Mouse (Mus musculus): ENCODE measurements around the gene Vopp1. TPM values are rescaled to one million over a fixed set of nuclear protein-coding genes. Genes with fewer than 3 reads are reported as not detected.
A peak's percentile ranks its signal among the peaks of the same experiment; 100 is the strongest.

The Vopp1 gene
- polyA plus RNA-seq, 1 experiment from 2014 or later, result 45.4 TPM

- 84% methylated on average over 3 of the region's 3 CpGs for WGBS
- no peak overlapping the region for H3K9ac ChIP-seq
- no peaks in the 10 kb centered on the region for H3K4me1 ChIP-seq
- no peak overlapping the region for H3K4me2 ChIP-seq
- H3K36me3 ChIP-seq, result no peaks in the 10 kb centered on the region
- no peaks in the 10 kb centered on the region for H3K27me3 ChIP-seq (replicated peaks)
- no peaks in the 10 kb centered on the region for H3K9me3 ChIP-seq
- ATAC-seq (ENCODE audit: insufficient read depth, low FRiP score, low read depth), result no peak
- no peak overlapping the region for H3K4me3 ChIP-seq (replicated peaks)
- H3K27ac ChIP-seq, result no peak overlapping the region
Measured at GRCm38 (mm10) chr6:57780359-57780758, 44.6 kb downstream of the Vopp1 start.

DNA sequence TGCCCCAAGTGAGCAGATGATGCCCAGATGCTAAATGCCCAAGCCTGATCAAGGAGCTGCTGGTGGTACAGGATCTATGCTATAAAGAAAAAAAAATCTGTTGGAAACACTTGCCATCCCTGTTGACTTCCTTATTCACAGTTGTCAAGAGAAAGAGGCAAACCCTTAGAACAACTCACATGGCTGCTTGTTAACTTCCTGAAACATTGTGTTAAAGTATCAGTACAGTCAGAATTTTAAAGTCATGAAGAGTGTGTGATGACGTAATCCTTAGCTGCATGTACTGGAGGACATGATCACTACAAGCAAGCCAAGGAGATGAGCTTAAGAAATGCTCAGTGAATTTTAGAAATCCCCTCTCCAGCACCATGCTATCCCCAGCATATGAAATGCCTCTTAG is 51.2 kb downstream of the Vopp1 start:
- Histone ChIP-seq H3K9me3 (no peaks in the 10 kb centered on the region), H3K4me3 (replicated peaks) (no peak overlapping the region), H3K36me3 (0 out of 2 replicates have a peak, but pooled peaks cover 6% of the 10 kb centered on the region), H3K27ac (no peak overlapping the region), H3K4me2 (no peak overlapping the region), H3K9ac (no peak overlapping the region), H3K4me1 (no peaks in the 10 kb centered on the region), H3K27me3 (replicated peaks) (no peaks in the 10 kb centered on the region)
- 90% methylated on average over 1 of the region's 1 CpGs for WGBS
- no peak for ATAC-seq (ENCODE audit: insufficient read depth, low FRiP score, low read depth)

DNA sequence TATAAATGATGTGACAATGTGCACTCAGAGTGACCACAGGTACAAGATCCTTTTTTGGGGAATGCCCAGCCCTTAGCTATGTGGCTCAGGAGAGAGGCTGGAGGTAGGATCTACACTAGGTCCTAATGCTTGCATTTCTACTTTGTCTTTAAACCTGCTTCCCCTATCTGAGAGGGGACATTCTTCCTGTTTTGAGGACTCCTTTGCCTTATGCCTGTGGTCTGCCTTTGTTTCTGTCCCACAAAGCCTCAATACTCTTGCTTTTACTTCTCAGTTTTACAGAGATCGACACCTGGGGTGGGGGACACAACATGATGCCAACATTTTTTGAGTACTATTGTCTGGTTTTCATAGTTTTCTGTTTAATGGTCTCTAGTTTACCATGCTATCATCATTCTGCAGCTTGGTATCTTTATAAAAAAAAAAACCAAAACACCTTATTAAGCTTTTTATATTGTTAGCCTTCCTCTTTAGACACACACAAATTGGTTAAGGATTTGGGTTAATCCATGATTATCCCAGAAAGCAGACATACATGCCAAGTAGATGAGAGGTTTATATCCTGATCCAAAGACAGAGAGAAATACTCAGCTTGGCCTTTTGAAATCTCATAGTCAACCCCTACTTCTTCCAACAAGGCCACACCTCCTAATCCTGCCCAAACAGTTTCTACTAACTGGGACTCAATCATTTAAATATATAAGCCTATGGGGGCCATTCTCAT is 54.3 kb downstream of the Vopp1 start:
- H3K27ac ChIP-seq, result no peak overlapping the region
- H3K27me3 ChIP-seq (replicated peaks), result no peaks in the 10 kb centered on the region
- H3K9me3 ChIP-seq, result no peaks in the 10 kb centered on the region
- 88% methylated on average over 1 of the region's 1 CpGs for WGBS
- no peak overlapping the region for H3K4me2 ChIP-seq
- no peak overlapping the region for H3K4me3 ChIP-seq (replicated peaks)
- no peak for ATAC-seq (ENCODE audit: insufficient read depth, low FRiP score, low read depth)
- no peaks in the 10 kb centered on the region for H3K4me1 ChIP-seq
- 0 out of 2 replicates have a peak, but pooled peaks cover 6% of the 10 kb centered on the region for H3K36me3 ChIP-seq
- H3K9ac ChIP-seq, result no peak overlapping the region

GRCm38 (mm10) chr6:57768948-57769525 is 55.9 kb downstream of the Vopp1 start:
- Histone ChIP-seq H3K4me3 (replicated peaks) (no peak overlapping the region), H3K27me3 (replicated peaks) (no peaks in the 10 kb centered on the region), H3K4me1 (no peaks in the 10 kb centered on the region), H3K9ac (no peak overlapping the region), H3K27ac (no peak overlapping the region), H3K4me2 (no peak overlapping the region), H3K9me3 (no peaks in the 10 kb centered on the region), H3K36me3 (0 out of 2 replicates have a peak, but pooled peaks cover 6% of the 10 kb centered on the region)
- ATAC-seq (ENCODE audit: insufficient read depth, low FRiP score, low read depth), result no peak
- 60% methylated on average over 7 of the region's 7 CpGs for WGBS

DNA sequence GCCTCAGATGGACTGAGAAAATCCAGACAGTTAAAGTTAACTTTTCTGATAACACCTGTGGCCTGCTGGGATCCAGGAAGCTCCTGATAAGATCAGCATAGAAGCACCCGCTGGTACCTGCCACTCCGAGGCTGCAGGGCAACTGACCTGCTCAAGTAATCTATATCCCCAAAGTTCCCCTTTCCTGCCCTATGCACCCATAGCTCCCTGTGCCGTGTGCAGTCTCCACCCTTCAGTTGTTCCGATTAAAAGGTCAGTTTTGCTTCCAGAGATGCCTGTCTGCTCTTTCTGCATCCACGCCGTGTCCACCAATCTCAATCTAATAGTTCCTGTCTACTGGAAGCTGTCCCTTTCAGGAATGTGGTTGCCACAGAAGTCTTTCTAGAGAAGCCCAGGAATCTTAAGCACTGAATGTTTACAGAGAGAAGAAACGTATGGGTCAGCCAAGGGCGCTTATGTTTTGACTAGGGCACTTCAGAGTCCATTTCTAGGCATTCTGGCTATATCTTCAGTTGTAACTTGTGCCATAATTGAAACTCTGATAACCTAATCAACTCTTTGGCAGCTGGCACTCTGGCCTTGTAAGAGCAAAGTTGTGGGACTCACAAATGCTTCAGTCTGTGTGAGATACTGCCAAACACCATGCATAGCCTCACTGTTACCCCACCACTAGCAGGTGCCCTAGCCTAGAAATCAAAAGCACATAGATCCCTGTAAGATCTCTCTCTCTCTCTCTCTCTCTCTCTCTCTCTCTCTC is 57.7 kb downstream of the Vopp1 start:
- H3K9ac ChIP-seq, result no peak overlapping the region
- no peaks in the 10 kb centered on the region for H3K9me3 ChIP-seq
- 35% methylated on average over 8 of the region's 8 CpGs for WGBS
- peak; percentile 72; the same call in 1 of the 2 replicates for ATAC-seq (ENCODE audit: insufficient read depth, low FRiP score, low read depth)
- H3K4me1 ChIP-seq, result no peaks in the 10 kb centered on the region
- no peak overlapping the region for H3K4me2 ChIP-seq
- H3K36me3 ChIP-seq, result no peaks in the 10 kb centered on the region
- no peaks in the 10 kb centered on the region for H3K27me3 ChIP-seq (replicated peaks)
- H3K27ac ChIP-seq, result no peak overlapping the region
- no peak overlapping the region for H3K4me3 ChIP-seq (replicated peaks)

GRCm38 (mm10) chr6:57766287-57766686 is 58.7 kb downstream of the Vopp1 start:
- H3K4me2 ChIP-seq, result no peak overlapping the region
- H3K27me3 ChIP-seq (replicated peaks), result no peaks in the 10 kb centered on the region
- no peaks in the 10 kb centered on the region for H3K4me1 ChIP-seq
- WGBS, result 68% methylated on average over 1 of the region's 1 CpGs
- ATAC-seq (ENCODE audit: insufficient read depth, low FRiP score, low read depth), result peak; percentile 87
- H3K36me3 ChIP-seq, result no peaks in the 10 kb centered on the region
- no peak overlapping the region for H3K27ac ChIP-seq
- H3K4me3 ChIP-seq (replicated peaks), result no peak overlapping the region
- H3K9ac ChIP-seq, result no peak overlapping the region
- H3K9me3 ChIP-seq, result no peaks in the 10 kb centered on the region

GRCm38 (mm10) chr6:57765095-57765878 is 59.7 kb downstream of the Vopp1 start:
- Histone ChIP-seq H3K4me3 (replicated peaks) (no peak overlapping the region), H3K9ac (no peak overlapping the region), H3K9me3 (no peaks in the 10 kb centered on the region), H3K27ac (no peak overlapping the region), H3K36me3 (no peaks in the 10 kb centered on the region), H3K4me1 (no peaks in the 10 kb centered on the region), H3K27me3 (replicated peaks) (no peaks in the 10 kb centered on the region), H3K4me2 (no peak overlapping the region)
- ATAC-seq (ENCODE audit: insufficient read depth, low FRiP score, low read depth), result no peak
- 46% methylated on average over 3 of the region's 3 CpGs for WGBS

- no peak overlapping the region for H3K9ac ChIP-seq
- H3K4me3 ChIP-seq (replicated peaks), result no peak overlapping the region
- no peak for ATAC-seq (ENCODE audit: insufficient read depth, low FRiP score, low read depth)
- no peaks in the 10 kb centered on the region for H3K36me3 ChIP-seq
- H3K27me3 ChIP-seq (replicated peaks), result no peaks in the 10 kb centered on the region
- H3K4me1 ChIP-seq, result no peaks in the 10 kb centered on the region
- no peak overlapping the region for H3K27ac ChIP-seq
- no peak overlapping the region for H3K4me2 ChIP-seq
- no peaks in the 10 kb centered on the region for H3K9me3 ChIP-seq
Measured at GRCm38 (mm10) chr6:57763054-57763453, 61.9 kb downstream of the Vopp1 start.

DNA sequence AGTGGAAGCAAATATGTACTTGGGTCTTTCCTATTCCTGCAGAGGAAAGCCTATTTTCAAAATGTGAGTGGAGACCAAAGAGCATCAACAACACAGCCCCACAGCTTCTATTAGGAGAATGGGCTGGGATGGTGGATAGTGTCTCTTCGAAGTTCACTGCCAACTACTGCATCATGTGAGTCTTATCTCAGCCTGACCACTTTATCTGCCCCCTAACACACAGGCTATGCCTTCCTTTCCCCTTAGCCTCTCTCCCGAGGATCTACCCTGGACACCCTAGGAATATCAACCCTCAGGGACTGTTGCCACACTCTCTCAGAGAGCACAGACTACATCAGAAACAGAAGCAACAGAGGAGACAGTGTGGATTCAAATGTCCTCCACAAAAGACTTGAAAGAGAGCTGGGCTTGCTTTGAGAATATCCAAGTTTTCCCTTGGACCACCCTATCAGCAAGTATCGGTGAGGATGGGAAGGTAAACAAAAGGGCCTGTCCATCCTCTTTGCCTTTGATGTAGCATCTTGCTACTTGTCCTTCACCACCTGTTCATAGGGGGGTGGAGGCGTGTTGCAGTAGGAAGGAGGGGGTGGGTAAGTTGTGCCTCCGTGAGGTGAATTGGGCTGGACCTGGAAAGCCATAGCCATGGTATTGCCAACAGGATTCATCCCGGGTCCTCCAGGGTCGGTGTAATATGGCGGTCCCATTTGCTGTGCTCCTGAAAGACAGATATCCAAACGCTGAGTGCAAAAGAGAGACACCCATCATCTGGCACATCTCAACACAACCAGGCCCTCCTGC is 70.8 kb downstream of the Vopp1 start:
- 92% methylated on average over 9 of the region's 9 CpGs for WGBS
- H3K4me3 ChIP-seq (replicated peaks), result no peak overlapping the region
- no peak overlapping the region for H3K4me2 ChIP-seq
- H3K4me1 ChIP-seq, result no peaks in the 10 kb centered on the region
- H3K9me3 ChIP-seq, result no peaks in the 10 kb centered on the region
- no peaks in the 10 kb centered on the region for H3K27me3 ChIP-seq (replicated peaks)
- no peak overlapping the region for H3K27ac ChIP-seq
- H3K36me3 ChIP-seq, result 0 out of 2 replicates have a peak, but pooled peaks cover 4% of the 10 kb centered on the region
- H3K9ac ChIP-seq, result no peak overlapping the region
- peak; percentile 90 for ATAC-seq (ENCODE audit: insufficient read depth, low FRiP score, low read depth)

GRCm38 (mm10) chr6:57745748-57746129 is 79.2 kb downstream of the Vopp1 start:
- no peak overlapping the region for H3K27ac ChIP-seq
- H3K9ac ChIP-seq, result no peak overlapping the region
- no peaks in the 10 kb centered on the region for H3K4me1 ChIP-seq
- no peaks in the 10 kb centered on the region for H3K36me3 ChIP-seq
- H3K9me3 ChIP-seq, result no peaks in the 10 kb centered on the region
- H3K4me2 ChIP-seq, result no peak overlapping the region
- no peaks in the 10 kb centered on the region for H3K27me3 ChIP-seq (replicated peaks)
- 85% methylated on average over 2 of the region's 2 CpGs for WGBS
- no peak overlapping the region for H3K4me3 ChIP-seq (replicated peaks)
- peak; percentile 37; the same call in 1 of the 2 replicates for ATAC-seq (ENCODE audit: insufficient read depth, low FRiP score, low read depth)
